Mouse (Mus musculus) urinary bladder, postnatal 4 days (tissue): Measurements from ENCODE around the gene Tcl1b4.
"Not testable (repeated sequence)": the region's sequence is repeated elsewhere in the genome, so short reads cannot be mapped to it uniquely, and the experiment has no call there.

Source experiments
- DNase-seq, 2 experiments: peaks; one replicate each; pipeline ENCODE4 v3.0.0; 2021 to 2022; ENCODE audit warnings: low spot score in 2 of 2

The Tcl1b4 gene

GRCm38 (mm10) chr12:105201657-105202056 lies at the start of gene Tcl1b4:
Gene Tcl1b4, plus strand, starts transcription at chr12:105201957.
- not testable (repeated sequence) for DNase-seq

GRCm38 (mm10) chr12:105155286-105155685 lies 46.5 kb upstream of the Tcl1b4 start:
- DNase-seq, result not testable (repeated sequence)

- no peak for DNase-seq
Observed at GRCm38 (mm10) chr12:105158842-105159241, 42.9 kb upstream of the Tcl1b4 start.

- DNase-seq, result no peak
Observed at GRCm38 (mm10) chr12:105159390-105159789, 42.4 kb upstream of the Tcl1b4 start, which contains the start of gene Tcl1b1. Gene Tcl1b1, plus strand, starts transcription at chr12:105159690.

- no peak for DNase-seq
Observed at GRCm38 (mm10) chr12:105166734-105167133, 35.0 kb upstream of the Tcl1b4 start.

- no peak for DNase-seq
Observed at GRCm38 (mm10) chr12:105173366-105173765, 28.4 kb upstream of the Tcl1b4 start.

GRCm38 (mm10) chr12:105174318-105174717 lies 27.4 kb upstream of the Tcl1b4 start:
- peak; percentile 32 to 71 for DNase-seq

- not testable (repeated sequence) for DNase-seq
Observed at GRCm38 (mm10) chr12:105176044-105176443, 25.7 kb upstream of the Tcl1b4 start, which contains the start of gene Tcl1b5. Gene Tcl1b5, plus strand, starts transcription at chr12:105176344.

GRCm38 (mm10) chr12:105181040-105181644 lies 20.6 kb upstream of the Tcl1b4 start:
- DNase-seq, result not testable (repeated sequence)

GRCm38 (mm10) chr12:105188980-105189379 lies 12.8 kb upstream of the Tcl1b4 start:
- DNase-seq, result not testable (repeated sequence)

GRCm38 (mm10) chr12:105190743-105191142 lies 11.0 kb upstream of the Tcl1b4 start, which contains the start of gene Tcl1b3:
Gene Tcl1b3, plus strand, starts transcription at chr12:105191043.
- not testable (repeated sequence) for DNase-seq

GRCm38 (mm10) chr12:105199684-105200497 lies 1.9 kb upstream of the Tcl1b4 start:
- not testable (repeated sequence) for DNase-seq

GRCm38 (mm10) chr12:105207071-105207470 lies 5.3 kb downstream of the Tcl1b4 start:
- no peak for DNase-seq

GRCm38 (mm10) chr12:105208441-105208840 lies 6.7 kb downstream of the Tcl1b4 start:
- DNase-seq, result no peak

- DNase-seq, result no peak
Observed at GRCm38 (mm10) chr12:105209231-105209630, 7.5 kb downstream of the Tcl1b4 start.

GRCm38 (mm10) chr12:105217101-105217760 lies 15.5 kb downstream of the Tcl1b4 start:
- peak in 1 of 2 experiments; percentile 57 for DNase-seq

GRCm38 (mm10) chr12:105222601-105223319 lies 21.0 kb downstream of the Tcl1b4 start, which contains the start of gene Tcl1:
Gene Tcl1, minus strand, starts transcription at chr12:105222793.
- no peak for DNase-seq

- no peak for DNase-seq
Observed at GRCm38 (mm10) chr12:105224621-105225320, 23.0 kb downstream of the Tcl1b4 start.

GRCm38 (mm10) chr12:105234362-105234761 lies 32.6 kb downstream of the Tcl1b4 start:
- DNase-seq, result no peak

- no peak for DNase-seq
Observed at GRCm38 (mm10) chr12:105235091-105235490, 33.3 kb downstream of the Tcl1b4 start.

GRCm38 (mm10) chr12:105239060-105239459 lies 37.3 kb downstream of the Tcl1b4 start:
- DNase-seq, result no peak
